Mouse (Mus musculus): ENCODE measurements around the gene Gm20715. TPM values are rescaled to one million over a fixed set of nuclear protein-coding genes. Genes with fewer than 3 reads are reported as not detected.
"Not testable (repeated sequence)": the region's sequence is repeated elsewhere in the genome, so short reads cannot be mapped to it uniquely, and the experiment has no call there.

The Gm20715 gene
- polyA plus RNA-seq, 1 experiment from 2014 or later: not detected

- whole genome bisulfite sequencing (ENCODE audit: insufficient replicate concordance): 53% methylated on average over 2 of the region's 2 CpGs
- no peaks in the 10 kb centered on the region for H3K4me1 ChIP-seq (ENCODE audit: insufficient read depth)
These were observed 31.1 kb downstream of the Gm20715 start for GRCm38 (mm10) chr7:6441173-6441572.

GRCm38 (mm10) chr7:6447771-6448170 lies 37.7 kb downstream of the Gm20715 start:
- TF ChIP-seq EP300 (IDR thresholded peaks at IDR 0.05; ENCODE audit: low read depth) (no peak), CTCF (IDR thresholded peaks at IDR 0.05; ENCODE audit: low read depth) (no peak)
- Histone ChIP-seq H3K36me3 (replicated peaks; ENCODE audit: insufficient read depth, low read length) (no peaks in the 10 kb centered on the region), H3K9me3 (ENCODE audit: low read length) (no peaks in the 10 kb centered on the region; the same call in 1 of the 2 replicates), H3K27me3 (ENCODE audit: insufficient read depth, low read length) (no peaks in the 10 kb centered on the region), H3K27ac (ENCODE audit: low read depth) (no peak overlapping the region), H3K4me1 (ENCODE audit: insufficient read depth) (no peaks in the 10 kb centered on the region), H3K4me2 (ENCODE audit: low read depth, low read length) (no peak overlapping the region), H3K4me3 (ENCODE audit: low read depth, low read length) (no peak overlapping the region), H3K9ac (replicated peaks) (no peak overlapping the region)
- ATAC-seq: no peak
- DNase-seq: no peak
- 30% methylated on average over 5 of the region's 5 CpGs for WGBS (ENCODE audit: insufficient replicate concordance)

More at GRCm38 (mm10) chr7:6441173-6441572, 31.1 kb downstream of the Gm20715 start:
- no peak overlapping the region for H3K4me3 ChIP-seq (ENCODE audit: low read depth, low read length)
- DNase-seq (no peak), ATAC-seq (no peak)
- TF ChIP-seq CTCF (IDR thresholded peaks at IDR 0.05; ENCODE audit: low read depth) (no peak), EP300 (IDR thresholded peaks at IDR 0.05; ENCODE audit: low read depth) (no peak)
- no peaks in the 10 kb centered on the region for H3K27me3 ChIP-seq (ENCODE audit: insufficient read depth, low read length)
- H3K9ac ChIP-seq (replicated peaks): no peak overlapping the region
- no peak overlapping the region for H3K4me2 ChIP-seq (ENCODE audit: low read depth, low read length)
- H3K36me3 ChIP-seq (replicated peaks; ENCODE audit: insufficient read depth, low read length): no peaks in the 10 kb centered on the region
- H3K27ac ChIP-seq (ENCODE audit: low read depth): no peak overlapping the region
- H3K9me3 ChIP-seq (ENCODE audit: low read length): no peaks in the 10 kb centered on the region

GRCm38 (mm10) chr7:6455868-6456267 lies 45.8 kb downstream of the Gm20715 start, which contains the start of gene Olfr1336:
Gene Olfr1336, plus strand, starts transcription at chr7:6456168.
- ATAC-seq (no peak), DNase-seq (no peak)
- Histone ChIP-seq H3K4me1 (ENCODE audit: insufficient read depth) (no peaks in the 10 kb centered on the region), H3K9me3 (ENCODE audit: low read length) (no peaks in the 10 kb centered on the region), H3K27ac (ENCODE audit: low read depth) (no peak within 1 kb of the TSS), H3K4me3 (ENCODE audit: low read depth, low read length) (no peak within 1 kb of the TSS), H3K36me3 (replicated peaks; ENCODE audit: insufficient read depth, low read length) (no peaks in the 10 kb centered on the region), H3K9ac (replicated peaks) (no peak within 1 kb of the TSS), H3K4me2 (ENCODE audit: low read depth, low read length) (no peak within 1 kb of the TSS), H3K27me3 (ENCODE audit: insufficient read depth, low read length) (no peaks in the 10 kb centered on the region)
- TF ChIP-seq CTCF (IDR thresholded peaks at IDR 0.05; ENCODE audit: low read depth): no peak
- TF ChIP-seq EP300 (IDR thresholded peaks at IDR 0.05; ENCODE audit: low read depth): no peak

GRCm38 (mm10) chr7:6456399-6456798 lies 46.3 kb downstream of the Gm20715 start:
- no peaks in the 10 kb centered on the region for H3K27me3 ChIP-seq (ENCODE audit: insufficient read depth, low read length)
- no peak overlapping the region for H3K27ac ChIP-seq (ENCODE audit: low read depth)
- ATAC-seq (no peak), DNase-seq (no peak)
- H3K9me3 ChIP-seq (ENCODE audit: low read length): no peaks in the 10 kb centered on the region
- no peak overlapping the region for H3K9ac ChIP-seq (replicated peaks)
- no peak overlapping the region for H3K4me2 ChIP-seq (ENCODE audit: low read depth, low read length)
- 34% methylated on average over 3 of the region's 3 CpGs for WGBS (ENCODE audit: insufficient replicate concordance)
- TF ChIP-seq EP300 (IDR thresholded peaks at IDR 0.05; ENCODE audit: low read depth) (no peak), CTCF (IDR thresholded peaks at IDR 0.05; ENCODE audit: low read depth) (no peak)
- H3K4me3 ChIP-seq (ENCODE audit: low read depth, low read length): no peak overlapping the region
- no peaks in the 10 kb centered on the region for H3K36me3 ChIP-seq (replicated peaks; ENCODE audit: insufficient read depth, low read length)
- no peaks in the 10 kb centered on the region for H3K4me1 ChIP-seq (ENCODE audit: insufficient read depth)

GRCm38 (mm10) chr7:6466951-6467350 lies 56.9 kb downstream of the Gm20715 start, which contains the start of gene Olfr1346:
Gene Olfr1346, plus strand, starts transcription at chr7:6467101.
- no peak for DNase-seq
- no peak within 1 kb of the TSS for H3K4me2 ChIP-seq (ENCODE audit: low read depth, low read length)

GRCm38 (mm10) chr7:6477633-6478032 lies 67.6 kb downstream of the Gm20715 start:
- not testable (repeated sequence) for H3K9ac ChIP-seq (replicated peaks); H3K4me3 ChIP-seq (ENCODE audit: low read depth, low read length); DNase-seq; H3K27me3 ChIP-seq (ENCODE audit: insufficient read depth, low read length); H3K4me2 ChIP-seq (ENCODE audit: low read depth, low read length); ATAC-seq; H3K9me3 ChIP-seq (ENCODE audit: low read length); H3K4me1 ChIP-seq (ENCODE audit: insufficient read depth); H3K27ac ChIP-seq (ENCODE audit: low read depth); H3K36me3 ChIP-seq (replicated peaks; ENCODE audit: insufficient read depth, low read length)
- 70% methylated on average over 2 of the region's 2 CpGs for WGBS (ENCODE audit: insufficient replicate concordance)

More at GRCm38 (mm10) chr7:6466951-6467350, 56.9 kb downstream of the Gm20715 start, which contains the start of gene Olfr1346:
- Histone ChIP-seq H3K36me3 (replicated peaks; ENCODE audit: insufficient read depth, low read length) (no peaks in the 10 kb centered on the region), H3K9me3 (ENCODE audit: low read length) (no peaks in the 10 kb centered on the region), H3K27me3 (ENCODE audit: insufficient read depth, low read length) (no peaks in the 10 kb centered on the region), H3K27ac (ENCODE audit: low read depth) (no peak within 1 kb of the TSS), H3K9ac (replicated peaks) (no peak within 1 kb of the TSS), H3K4me3 (ENCODE audit: low read depth, low read length) (no peak within 1 kb of the TSS), H3K4me1 (ENCODE audit: insufficient read depth) (no peaks in the 10 kb centered on the region)
- TF ChIP-seq EP300 (IDR thresholded peaks at IDR 0.05; ENCODE audit: low read depth) (no peak), CTCF (IDR thresholded peaks at IDR 0.05; ENCODE audit: low read depth) (no peak)
- no peak for ATAC-seq

GRCm38 (mm10) chr7:6486841-6487240 lies 76.8 kb downstream of the Gm20715 start, which contains the start of gene Olfr5:
Gene Olfr5, minus strand, starts transcription at chr7:6486941.
- H3K4me3 ChIP-seq (ENCODE audit: low read depth, low read length): no peak within 1 kb of the TSS
- no peaks in the 10 kb centered on the region for H3K27me3 ChIP-seq (ENCODE audit: insufficient read depth, low read length)
- H3K9me3 ChIP-seq (ENCODE audit: low read length): no peaks in the 10 kb centered on the region
- WGBS (ENCODE audit: insufficient replicate concordance): 17% methylated on average over 2 of the region's 2 CpGs
- H3K4me2 ChIP-seq (ENCODE audit: low read depth, low read length): no peak within 1 kb of the TSS
- no peak for TF ChIP-seq EP300 (IDR thresholded peaks at IDR 0.05; ENCODE audit: low read depth)
- no peak for TF ChIP-seq CTCF (IDR thresholded peaks at IDR 0.05; ENCODE audit: low read depth)
- DNase-seq (no peak), ATAC-seq (no peak)
- H3K9ac ChIP-seq (replicated peaks): no peak within 1 kb of the TSS
- no peaks in the 10 kb centered on the region for H3K4me1 ChIP-seq (ENCODE audit: insufficient read depth)
- no peak within 1 kb of the TSS for H3K27ac ChIP-seq (ENCODE audit: low read depth)
- H3K36me3 ChIP-seq (replicated peaks; ENCODE audit: insufficient read depth, low read length): no peaks in the 10 kb centered on the region

Other genes with a start within 250 kb of the Gm20715 start
- gene Zfp444, start 238.1 kb upstream of the Gm20715 start, polyA plus RNA-seq (2015; fragmentation: Nextera tagmentation; extraction: Ambion mirVana): 26.0 and 27.3 TPM in 2 replicates
- not detected in 2 replicates for gene Galp, start 213.2 kb upstream of the Gm20715 start, polyA plus RNA-seq (2015; fragmentation: Nextera tagmentation; extraction: Ambion mirVana)
- gene Zscan5b, start 188.0 kb upstream of the Gm20715 start, polyA plus RNA-seq (2015; fragmentation: Nextera tagmentation; extraction: Ambion mirVana): not detected in 2 replicates
- not detected in 2 replicates for gene Epp13, start 157.6 kb upstream of the Gm20715 start, polyA plus RNA-seq (2015; fragmentation: Nextera tagmentation; extraction: Ambion mirVana)
- 1.1 and 1.4 TPM in 2 replicates for gene Zfp667, start 123.7 kb upstream of the Gm20715 start, polyA plus RNA-seq (2015; fragmentation: Nextera tagmentation; extraction: Ambion mirVana)
- gene Zfp583, start 79.0 kb upstream of the Gm20715 start, polyA plus RNA-seq (2015; fragmentation: Nextera tagmentation; extraction: Ambion mirVana): 0.36 and 0.41 TPM in 2 replicates
- gene Gm3854, start 66.5 kb upstream of the Gm20715 start, polyA plus RNA-seq (2015; fragmentation: Nextera tagmentation; extraction: Ambion mirVana): 0.06 TPM in 1 of 2 replicates, not detected in the other
- 0.25 and 0.46 TPM in 2 replicates for gene Zfp78, start 47.0 kb upstream of the Gm20715 start, polyA plus RNA-seq (2015; fragmentation: Nextera tagmentation; extraction: Ambion mirVana)
- 0.75 and 0.86 TPM in 2 replicates for gene Zfp28, start 27.0 kb upstream of the Gm20715 start, polyA plus RNA-seq (2015; fragmentation: Nextera tagmentation; extraction: Ambion mirVana)
- not detected in 2 replicates for gene Smim17, start 11.6 kb upstream of the Gm20715 start, polyA plus RNA-seq (2015; fragmentation: Nextera tagmentation; extraction: Ambion mirVana)
- not detected in 2 replicates for gene Olfr1344, start 28.4 kb downstream of the Gm20715 start, polyA plus RNA-seq (2015; fragmentation: Nextera tagmentation; extraction: Ambion mirVana)
- not detected in 2 replicates for gene Olfr1336, start 45.9 kb downstream of the Gm20715 start, polyA plus RNA-seq (2015; fragmentation: Nextera tagmentation; extraction: Ambion mirVana)
- gene Olfr1346, start 56.8 kb downstream of the Gm20715 start, polyA plus RNA-seq (2015; fragmentation: Nextera tagmentation; extraction: Ambion mirVana): not detected in 2 replicates
- gene Olfr5, start 76.7 kb downstream of the Gm20715 start, polyA plus RNA-seq (2015; fragmentation: Nextera tagmentation; extraction: Ambion mirVana): not detected in 2 replicates
- gene Olfr1347, start 89.5 kb downstream of the Gm20715 start, polyA plus RNA-seq (2015; fragmentation: Nextera tagmentation; extraction: Ambion mirVana): not detected in 2 replicates
- not detected in 2 replicates for gene Olfr1348, start 98.5 kb downstream of the Gm20715 start, polyA plus RNA-seq (2015; fragmentation: Nextera tagmentation; extraction: Ambion mirVana)
- gene Olfr1349, start 112.7 kb downstream of the Gm20715 start, polyA plus RNA-seq (2015; fragmentation: Nextera tagmentation; extraction: Ambion mirVana): not detected in 2 replicates
- not detected in 2 replicates for gene Olfr1350, start 154.6 kb downstream of the Gm20715 start, polyA plus RNA-seq (2015; fragmentation: Nextera tagmentation; extraction: Ambion mirVana)